19 mouse cellular contexts compared by ENCODE assay signal in genomic region chr9:45153361-45153760, GRCm38 (mm10). TPM values are rescaled to one million over a fixed set of nuclear protein-coding genes. Genes with fewer than 3 reads are reported as not detected.
"Had no signal": no experiment of that assay in that cellular context is flagged by ENCODE, and none has a peak within 500 bp of the region (broad histone marks: within the 10 kb centered on the region; RNA-seq: fewer than 3 reads in every experiment).

No protein-coding gene starts in this region.

- H3K4me3 ChIP-seq: limb, embryonic 12.5 days; liver, embryonic 13.5 days; lung, embryonic 15.5 days; midbrain, embryonic 10.5 days; neural tube, embryonic 12.5 days had no signal

- H3K27ac ChIP-seq: limb, embryonic 12.5 days; liver, embryonic 13.5 days; lung, embryonic 15.5 days; midbrain, embryonic 10.5 days; neural tube, embryonic 12.5 days had no signal

- H3K9ac ChIP-seq: limb, embryonic 12.5 days; liver, embryonic 13.5 days; liver, postnatal 0 days; lung, embryonic 15.5 days; neural tube, embryonic 12.5 days had no signal

- H3K27me3 ChIP-seq: limb, embryonic 12.5 days had no signal

- H3K36me3 ChIP-seq: limb, embryonic 12.5 days; liver, embryonic 13.5 days; lung, embryonic 15.5 days; midbrain, embryonic 10.5 days; neural tube, embryonic 12.5 days had no signal

- DNase-seq: kidney, adult 11 months; kidney, adult 9 months; kidney, postnatal 25 days; liver; liver, embryonic 13.5 days; liver, postnatal 0 days; lung, postnatal 14 days; midbrain, embryonic 14.5 days; retina, postnatal 1 day; right cerebral cortex, postnatal 4 days; spleen, adult 18-20 months had no signal

- H3K4me2 ChIP-seq: limb, embryonic 12.5 days; liver, embryonic 13.5 days; lung, embryonic 15.5 days; neural tube, embryonic 12.5 days had no signal

- ATAC-seq: liver, postnatal 0 days had no signal

- H3K4me1 ChIP-seq: limb, embryonic 12.5 days; liver, embryonic 13.5 days; lung, embryonic 15.5 days; midbrain, embryonic 10.5 days; neural tube, embryonic 12.5 days had no signal

- H3K9me3 ChIP-seq: limb, embryonic 12.5 days; liver, embryonic 13.5 days; lung, embryonic 15.5 days; midbrain, embryonic 10.5 days; neural tube, embryonic 12.5 days had no signal

RNA-seq across cellular contexts. Expression of gene Scn4b, which starts 15.2 kb away (rescaled TPM):
- total RNA-seq: megakaryocyte progenitor cell, adult 5-6 weeks; monocyte, adult 5-6 weeks had no signal
- polyA plus RNA-seq: intestine, embryonic 14.5 days; stomach, embryonic 14.5 days had no signal

RNA-seq across cellular contexts. Expression of gene BC049352, which starts 28.4 kb away (rescaled TPM):
- total RNA-seq: megakaryocyte progenitor cell, adult 5-6 weeks had no signal
- polyA plus RNA-seq: intestine, embryonic 14.5 days; limb, embryonic 12.5 days; lung, embryonic 15.5 days; midbrain, embryonic 10.5 days; midbrain, embryonic 14.5 days; neural tube, embryonic 12.5 days; stomach, embryonic 14.5 days had no signal

RNA-seq across cellular contexts. Expression of gene Scn2b, which starts 35.8 kb away (rescaled TPM):
- total RNA-seq: megakaryocyte progenitor cell, adult 5-6 weeks had no signal

RNA-seq across cellular contexts. Expression of gene Tmprss4, which starts 50.5 kb away (rescaled TPM):
- total RNA-seq: monocyte, adult 5-6 weeks had no signal
- polyA plus RNA-seq: limb, embryonic 12.5 days; liver, postnatal 0 days; midbrain, embryonic 10.5 days; midbrain, embryonic 14.5 days had no signal
